Mouse (Mus musculus): Measurements from ENCODE around the gene Ripor3.

DNA sequence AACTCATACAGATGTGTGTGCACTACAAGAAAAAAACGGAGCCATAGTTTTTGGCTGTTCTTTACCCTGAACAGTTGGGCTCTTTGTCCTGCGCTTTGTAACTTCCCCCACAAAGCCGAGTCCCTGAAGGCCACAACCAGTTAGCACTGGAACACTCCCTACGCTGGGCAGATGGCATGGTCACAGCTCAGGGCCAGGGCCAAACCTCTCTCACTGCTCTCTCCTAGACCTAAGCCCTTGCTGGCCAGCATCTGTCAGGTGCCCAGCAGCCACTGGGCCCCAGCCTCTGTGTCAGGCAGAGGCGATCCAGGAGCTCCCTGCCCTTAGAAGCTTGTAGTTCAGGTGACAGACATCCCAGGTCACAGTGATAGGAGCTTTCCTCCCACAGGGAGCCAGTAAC lies 65.0 kb downstream of the Ripor3 start:
- TF ChIP-seq CTCF (IDR thresholded peaks at IDR 0.05; ENCODE audit: extremely low read depth, insufficient read length, insufficient replicate concordance, low read depth, low read length), result no peak
- TF ChIP-seq POLR2A (IDR thresholded peaks at IDR 0.05; ENCODE audit: low read depth, low read length), result no peak
